Mouse (Mus musculus) testis, adult 2 months (tissue): Measurements from ENCODE around the gene Serpinf2. TPM values are rescaled to one million over a fixed set of nuclear protein-coding genes. Genes with fewer than 3 reads are reported as not detected.
A peak's percentile ranks its signal among the peaks of the same experiment; 100 is the strongest.

ENCODE experiments used
- H3K27ac ChIP-seq: fragments of 200-500 bp; 2 replicates; pipeline ENCODE4 v1.5.1; 2012; ENCODE audit warnings: low read depth, low read length; ENCODE audit not compliant: control insufficient read depth, insufficient read depth
- H3K27me3 ChIP-seq: fragments of 200-500 bp; 2 replicates; pipeline ENCODE4 v1.6.1; 2012; ENCODE audit warnings: mild to moderate bottlenecking, low read length, moderate library complexity; ENCODE audit not compliant: control insufficient read depth, insufficient read depth
- H3K36me3 ChIP-seq: fragments of 200-500 bp; 2 replicates; pipeline ENCODE4 v1.6.1; 2012; ENCODE audit warnings: mild to moderate bottlenecking, low read length; ENCODE audit not compliant: control insufficient read depth, insufficient read depth
- H3K4me1 ChIP-seq: fragments of 200-500 bp; 2 replicates; pipeline ENCODE4 v1.6.1; 2012; ENCODE audit warnings: low read length; ENCODE audit not compliant: control insufficient read depth, insufficient read depth
- H3K4me3 ChIP-seq: fragments of 200-500 bp; 2 replicates; pipeline ENCODE4 v1.5.1; 2012; ENCODE audit warnings: low read depth, mild to moderate bottlenecking, low read length, moderate library complexity, mixed read lengths; ENCODE audit not compliant: control insufficient read depth
- CTCF ChIP-seq: fragments of 200-500 bp; IDR thresholded peaks from 2 replicates; pipeline ENCODE4 v1.5.1; 2012; ENCODE audit warnings: low read depth, mild to moderate bottlenecking, inconsistent platforms, low read length, moderate library complexity; ENCODE audit not compliant: control insufficient read depth, insufficient read depth, insufficient replicate concordance
- POLR2A ChIP-seq: fragments of 200-500 bp; IDR thresholded peaks from 2 replicates; pipeline ENCODE4 v1.6.1; 2012; ENCODE audit warnings: low read depth, mild to moderate bottlenecking, inconsistent platforms, low read length, moderate library complexity; ENCODE audit not compliant: control insufficient read depth
- polyA plus RNA-seq: library from polyadenylated mRNA; depleted of rRNA; stranded (reverse); fragments of >200 nt; gene quantifications from 2 replicates; pipeline ENCODE4 v1.2.3, GENCODE M21; 2012

The Serpinf2 gene
- polyA plus RNA-seq, 1 experiment: 0.33 TPM

GRCm38 (mm10) chr11:75469261-75469660 lies 29.9 kb upstream of the Serpinf2 start:
- Histone ChIP-seq H3K27me3 (no peaks in the 10 kb centered on the region), H3K4me1 (peaks cover 16% of the 10 kb centered on the region), H3K36me3 (no peaks in the 10 kb centered on the region), H3K4me3 (no peak overlapping the region), H3K27ac (no peak overlapping the region)
- TF ChIP-seq POLR2A (no peak), CTCF (no peak)

GRCm38 (mm10) chr11:75468410-75468809 lies 29.0 kb upstream of the Serpinf2 start:
- H3K36me3 ChIP-seq: no peaks in the 10 kb centered on the region
- TF ChIP-seq POLR2A (no peak), CTCF (no peak)
- no peak overlapping the region for H3K27ac ChIP-seq
- peak overlapping the region; percentile 61 for H3K4me3 ChIP-seq
- H3K27me3 ChIP-seq: no peaks in the 10 kb centered on the region
- H3K4me1 ChIP-seq: peaks cover 19% of the 10 kb centered on the region

GRCm38 (mm10) chr11:75467512-75468215 lies 28.3 kb upstream of the Serpinf2 start:
- no peaks in the 10 kb centered on the region for H3K36me3 ChIP-seq
- TF ChIP-seq CTCF: no peak
- TF ChIP-seq POLR2A: no peak
- H3K4me1 ChIP-seq: peaks cover 24% of the 10 kb centered on the region
- no peaks in the 10 kb centered on the region for H3K27me3 ChIP-seq
- no peak overlapping the region for H3K27ac ChIP-seq
- H3K4me3 ChIP-seq: peak overlapping the region; percentile 61

GRCm38 (mm10) chr11:75466731-75467505 lies 27.5 kb upstream of the Serpinf2 start:
- Histone ChIP-seq H3K4me3 (no peak overlapping the region), H3K36me3 (no peaks in the 10 kb centered on the region), H3K27me3 (no peaks in the 10 kb centered on the region), H3K27ac (no peak overlapping the region), H3K4me1 (peaks cover 31% of the 10 kb centered on the region)
- no peak for TF ChIP-seq CTCF
- TF ChIP-seq POLR2A: no peak

- Histone ChIP-seq H3K4me3 (no peak overlapping the region), H3K27ac (no peak overlapping the region), H3K4me1 (peaks cover 38% of the 10 kb centered on the region), H3K27me3 (no peaks in the 10 kb centered on the region), H3K36me3 (no peaks in the 10 kb centered on the region)
- TF ChIP-seq CTCF (no peak), POLR2A (no peak)
These were observed 25.7 kb upstream of the Serpinf2 start for GRCm38 (mm10) chr11:75465051-75465450.

GRCm38 (mm10) chr11:75464417-75464816 lies 25.0 kb upstream of the Serpinf2 start:
- Histone ChIP-seq H3K4me1 (peaks cover 44% of the 10 kb centered on the region), H3K27me3 (no peaks in the 10 kb centered on the region), H3K36me3 (no peaks in the 10 kb centered on the region), H3K4me3 (no peak overlapping the region), H3K27ac (no peak overlapping the region)
- TF ChIP-seq POLR2A (no peak), CTCF (no peak)

GRCm38 (mm10) chr11:75463624-75464023 lies 24.2 kb upstream of the Serpinf2 start:
- Histone ChIP-seq H3K36me3 (no peaks in the 10 kb centered on the region), H3K27ac (no peak overlapping the region; the same call in none of the 2 replicates)

More at GRCm38 (mm10) chr11:75463624-75464023, 24.2 kb upstream of the Serpinf2 start:
- TF ChIP-seq CTCF: no peak
- TF ChIP-seq POLR2A: no peak
- Histone ChIP-seq H3K4me1 (peaks cover 45% of the 10 kb centered on the region), H3K27me3 (no peaks in the 10 kb centered on the region), H3K4me3 (peak overlapping the region; percentile 85)
